Mouse (Mus musculus): ENCODE measurements around the gene Zfand6.

GRCm38 (mm10) chr7:84594917-84595303 is 94.8 kb downstream of the Zfand6 start:
- TF ChIP-seq POLR2A (IDR thresholded peaks at IDR 0.05; ENCODE audit: borderline replicate concordance, extremely low read depth, insufficient read depth, insufficient read length, poor library complexity, severe bottlenecking) (no peak), CTCF (IDR thresholded peaks at IDR 0.05; ENCODE audit: borderline replicate concordance, extremely low read depth, insufficient read depth, insufficient read length) (no peak)
